Mouse (Mus musculus): ENCODE measurements around the gene Fnip2. TPM values are rescaled to one million over a fixed set of nuclear protein-coding genes. Genes with fewer than 3 reads are reported as not detected.

Fnip2 gene
- polyA plus RNA-seq, 1 experiment = 2.5 TPM

GRCm38 (mm10) chr3:79517884-79518591, 49.6 kb downstream of the Fnip2 start:
- H3K79me2 ChIP-seq (ENCODE audit: control insufficient read depth, insufficient read depth) = peaks cover 4% of the 10 kb centered on the region

GRCm38 (mm10) chr3:79516958-79517357, 50.6 kb downstream of the Fnip2 start:
- no peak for TF ChIP-seq TCF12 (IDR thresholded peaks at IDR 0.05; ENCODE audit: insufficient read depth, poor library complexity, severe bottlenecking)
- no peak for TF ChIP-seq E2F4 (IDR thresholded peaks at IDR 0.05; ENCODE audit: insufficient read depth)
- TF ChIP-seq MAX (IDR thresholded peaks at IDR 0.05; ENCODE audit: low read depth) = no peak
- no peak for TF ChIP-seq USF1 (IDR thresholded peaks at IDR 0.05; ENCODE audit: low read depth)
- TF ChIP-seq MYOG (IDR thresholded peaks at IDR 0.05; ENCODE audit: control insufficient read depth in 1 of 3, insufficient read depth in 1 of 3, insufficient read length in 2 of 3, low read depth in 2 of 3) = no peak
- no peak for TF ChIP-seq SRF (IDR thresholded peaks at IDR 0.05; ENCODE audit: control insufficient read depth, insufficient read length, low read depth)
- no peak for TF ChIP-seq REST (IDR thresholded peaks at IDR 0.05; ENCODE audit: insufficient read depth, insufficient read length)
- TF ChIP-seq POLR2A (IDR thresholded peaks at IDR 0.05; ENCODE audit: insufficient read length, low read depth) = no peak
- no peak for TF ChIP-seq POLR2AphosphoS2 (IDR thresholded peaks at IDR 0.05; ENCODE audit: insufficient read length, low read depth)
- TF ChIP-seq CEBPB (IDR thresholded peaks at IDR 0.05; ENCODE audit: insufficient read depth, poor library complexity, severe bottlenecking) = no peak
- TF ChIP-seq MYOD1 (IDR thresholded peaks at IDR 0.05; ENCODE audit: control insufficient read depth in 1 of 3, insufficient read length in 2 of 3, low read depth in 2 of 3) = no peak
- no peak for TF ChIP-seq TCF3 (IDR thresholded peaks at IDR 0.05; ENCODE audit: insufficient read length, low read depth)

More at GRCm38 (mm10) chr3:79517884-79518591, 49.6 kb downstream of the Fnip2 start:
- Histone ChIP-seq H3K27me3 (ENCODE audit: control insufficient read depth, insufficient read depth, insufficient read length) (no peaks in the 10 kb centered on the region), H3K4me3 (no peak overlapping the region), H3K36me3 (ENCODE audit: control insufficient read depth, insufficient read depth) (no peaks in the 10 kb centered on the region), H3K4me2 (ENCODE audit: low read depth) (no peak overlapping the region), H3ac (ENCODE audit: control insufficient read depth, insufficient read length) (no peak overlapping the region)
- TF ChIP-seq TCF3 (IDR thresholded peaks at IDR 0.05; ENCODE audit: insufficient read length, low read depth) (no peak), REST (IDR thresholded peaks at IDR 0.05; ENCODE audit: insufficient read depth, insufficient read length) (no peak), USF1 (IDR thresholded peaks at IDR 0.05; ENCODE audit: low read depth) (no peak), MYOG (IDR thresholded peaks at IDR 0.05; ENCODE audit: control insufficient read depth in 1 of 3, insufficient read depth in 1 of 3, insufficient read length in 2 of 3, low read depth in 2 of 3) (no peak), CEBPB (IDR thresholded peaks at IDR 0.05; ENCODE audit: insufficient read depth, poor library complexity, severe bottlenecking) (no peak)

GRCm38 (mm10) chr3:79516099-79516920, 51.3 kb downstream of the Fnip2 start:
- H3ac ChIP-seq (ENCODE audit: control insufficient read depth, insufficient read length) = no peak overlapping the region
- H3K79me2 ChIP-seq (ENCODE audit: control insufficient read depth, insufficient read depth) = no peaks in the 10 kb centered on the region
- no peak overlapping the region for H3K4me2 ChIP-seq (ENCODE audit: low read depth)
- no peak for TF ChIP-seq REST (IDR thresholded peaks at IDR 0.05; ENCODE audit: insufficient read depth, insufficient read length)
- no peak for TF ChIP-seq TCF3 (IDR thresholded peaks at IDR 0.05; ENCODE audit: insufficient read length, low read depth)
- no peak for TF ChIP-seq USF1 (IDR thresholded peaks at IDR 0.05; ENCODE audit: low read depth)
- no peak for TF ChIP-seq MAX (IDR thresholded peaks at IDR 0.05; ENCODE audit: low read depth)
- no peak for TF ChIP-seq MYOD1 (IDR thresholded peaks at IDR 0.05; ENCODE audit: control insufficient read depth in 1 of 3, insufficient read length in 2 of 3, low read depth in 2 of 3)
- no peak for TF ChIP-seq SRF (IDR thresholded peaks at IDR 0.05; ENCODE audit: control insufficient read depth, insufficient read length, low read depth)
- no peak for TF ChIP-seq CEBPB (IDR thresholded peaks at IDR 0.05; ENCODE audit: insufficient read depth, poor library complexity, severe bottlenecking)
- no peak for TF ChIP-seq TCF12 (IDR thresholded peaks at IDR 0.05; ENCODE audit: insufficient read depth, poor library complexity, severe bottlenecking)
- no peak for TF ChIP-seq POLR2AphosphoS2 (IDR thresholded peaks at IDR 0.05; ENCODE audit: insufficient read length, low read depth)
- TF ChIP-seq E2F4 (IDR thresholded peaks at IDR 0.05; ENCODE audit: insufficient read depth) = no peak
- TF ChIP-seq MYOG (IDR thresholded peaks at IDR 0.05; ENCODE audit: control insufficient read depth in 1 of 3, insufficient read depth in 1 of 3, insufficient read length in 2 of 3, low read depth in 2 of 3) = no peak
- no peak for TF ChIP-seq POLR2A (IDR thresholded peaks at IDR 0.05; ENCODE audit: insufficient read length, low read depth)
- H3K27me3 ChIP-seq (ENCODE audit: control insufficient read depth, insufficient read depth, insufficient read length) = no peaks in the 10 kb centered on the region
- no peak overlapping the region for H3K4me3 ChIP-seq
- no peaks in the 10 kb centered on the region for H3K36me3 ChIP-seq (ENCODE audit: control insufficient read depth, insufficient read depth)

More at GRCm38 (mm10) chr3:79516958-79517357, 50.6 kb downstream of the Fnip2 start:
- Histone ChIP-seq H3K36me3 (ENCODE audit: control insufficient read depth, insufficient read depth) (no peaks in the 10 kb centered on the region), H3K79me2 (ENCODE audit: control insufficient read depth, insufficient read depth) (peaks cover 4% of the 10 kb centered on the region), H3K27me3 (ENCODE audit: control insufficient read depth, insufficient read depth, insufficient read length) (no peaks in the 10 kb centered on the region), H3ac (ENCODE audit: control insufficient read depth, insufficient read length) (no peak overlapping the region), H3K4me3 (no peak overlapping the region), H3K4me2 (ENCODE audit: low read depth) (no peak overlapping the region)

GRCm38 (mm10) chr3:79514304-79514703, 53.3 kb downstream of the Fnip2 start:
- Histone ChIP-seq H3K4me2 (ENCODE audit: low read depth) (no peak overlapping the region), H3K27me3 (ENCODE audit: control insufficient read depth, insufficient read depth, insufficient read length) (no peaks in the 10 kb centered on the region), H3K36me3 (ENCODE audit: control insufficient read depth, insufficient read depth) (no peaks in the 10 kb centered on the region), H3ac (ENCODE audit: control insufficient read depth, insufficient read length) (no peak overlapping the region), H3K4me3 (no peak overlapping the region), H3K79me2 (ENCODE audit: control insufficient read depth, insufficient read depth) (no peaks in the 10 kb centered on the region)
- TF ChIP-seq TCF12 (IDR thresholded peaks at IDR 0.05; ENCODE audit: insufficient read depth, poor library complexity, severe bottlenecking) (no peak), CEBPB (IDR thresholded peaks at IDR 0.05; ENCODE audit: insufficient read depth, poor library complexity, severe bottlenecking) (no peak), REST (IDR thresholded peaks at IDR 0.05; ENCODE audit: insufficient read depth, insufficient read length) (no peak), E2F4 (IDR thresholded peaks at IDR 0.05; ENCODE audit: insufficient read depth) (no peak), TCF3 (IDR thresholded peaks at IDR 0.05; ENCODE audit: insufficient read length, low read depth) (no peak)

Data from myocyte (in vitro differentiated cells).